Mouse (Mus musculus) intestine, embryonic 16.5 days (tissue): ENCODE measurements around the gene Gdi2. TPM values are rescaled to one million over a fixed set of nuclear protein-coding genes. Genes with fewer than 3 reads are reported as not detected.
"Not testable (repeated sequence)": the region's sequence is repeated elsewhere in the genome, so short reads cannot be mapped to it uniquely, and the experiment has no call there.

Experiments used
- ATAC-seq: fragments of 200-750 bp; cut with Nextera tagmentation; 2 replicates; pipeline ENCODE4 v1.8.0; 2017; ENCODE audit warnings: moderate TSS enrichment, moderate library complexity
- H3K27ac ChIP-seq: fragments of 300-500 bp; sonication (generic); 2 replicates; pipeline ENCODE4 v1.5.1; 2014; ENCODE audit warnings: mild to moderate bottlenecking, low read length
- H3K27me3 ChIP-seq: fragments of 300-500 bp; sonication (generic); replicated peaks from 2 replicates; pipeline ENCODE4 v1.6.1; 2014; ENCODE audit warnings: low read length, control low read depth, mixed read lengths; ENCODE audit not compliant: control insufficient read depth, insufficient read depth
- H3K36me3 ChIP-seq: fragments of 300-500 bp; sonication (generic); 2 replicates; pipeline ENCODE4 v1.6.1; 2014; ENCODE audit warnings: low read length, control low read depth; ENCODE audit not compliant: control insufficient read depth, insufficient read depth
- H3K4me1 ChIP-seq: fragments of 300-500 bp; sonication (generic); 2 replicates; pipeline ENCODE4 v1.6.1; 2014; ENCODE audit warnings: low read length, control low read depth, mixed read lengths; ENCODE audit not compliant: control insufficient read depth, insufficient read depth
- H3K4me2 ChIP-seq: fragments of 300-500 bp; sonication (generic); 2 replicates; pipeline ENCODE4 v1.6.1; 2014; ENCODE audit warnings: low read depth, low read length, control low read depth
- H3K4me3 ChIP-seq: fragments of 300-500 bp; sonication (generic); 2 replicates; pipeline ENCODE4 v1.5.1; 2014; ENCODE audit warnings: mild to moderate bottlenecking, low read length
- H3K9ac ChIP-seq: fragments of 300-500 bp; sonication (generic); 2 replicates; pipeline ENCODE4 v1.6.1; 2014; ENCODE audit warnings: low read depth, low read length
- H3K9me3 ChIP-seq: fragments of 300-500 bp; sonication (generic); 2 replicates; pipeline ENCODE4 v1.6.1; 2016; ENCODE audit warnings: low read length, control low read depth; ENCODE audit not compliant: control insufficient read depth
- WGBS: fragments of 180-500 bp; shearing (Covaris S2); extraction: QIAGEN DNeasy Blood & Tissue Kit; methylation state at CpG from one replicate; pipeline ENCODE4 v1.1.7; 2014; 5-methylcytosine and 5-hydroxymethylcytosine counted together
- polyA plus RNA-seq: library from polyadenylated mRNA; unstranded; fragments of >200 nt; fragmentation: Nextera tagmentation; extraction: Ambion mirVana; gene quantifications from 2 replicates; pipeline ENCODE4 v1.2.1, GENCODE M21; 2015

The Gdi2 gene
- polyA plus RNA-seq, 1 experiment from 2014 or later, result 447 TPM

DNA sequence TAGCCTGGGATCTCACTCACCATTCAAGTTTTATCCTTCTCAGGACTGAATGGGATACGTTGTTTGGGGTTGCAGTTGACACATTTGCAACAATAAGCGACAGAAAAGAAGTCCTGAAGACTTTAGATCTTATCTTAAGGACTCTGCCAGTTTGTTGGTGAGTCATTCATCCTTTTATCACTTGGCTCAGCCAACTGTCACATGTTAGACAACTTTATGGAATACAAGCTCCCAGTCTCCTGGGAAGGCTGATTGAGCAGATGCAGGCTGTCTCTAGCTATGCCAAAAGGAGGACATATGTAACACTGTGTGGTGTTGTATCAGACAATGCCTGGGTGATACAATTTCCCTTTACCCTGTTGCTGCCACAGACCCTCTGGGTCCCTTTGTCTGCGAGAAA is 7.4 kb upstream of the Gdi2 start:
- Histone ChIP-seq H3K9ac (no peak overlapping the region), H3K27me3 (no peaks in the 10 kb centered on the region), H3K4me1 (no peaks in the 10 kb centered on the region), H3K36me3 (no peaks in the 10 kb centered on the region), H3K4me3 (no peak overlapping the region), H3K4me2 (no peak overlapping the region), H3K9me3 (no peaks in the 10 kb centered on the region), H3K27ac (no peak overlapping the region)
- ATAC-seq, result peak; percentile 57
- WGBS, result 51% methylated on average over 3 of the region's 3 CpGs

DNA sequence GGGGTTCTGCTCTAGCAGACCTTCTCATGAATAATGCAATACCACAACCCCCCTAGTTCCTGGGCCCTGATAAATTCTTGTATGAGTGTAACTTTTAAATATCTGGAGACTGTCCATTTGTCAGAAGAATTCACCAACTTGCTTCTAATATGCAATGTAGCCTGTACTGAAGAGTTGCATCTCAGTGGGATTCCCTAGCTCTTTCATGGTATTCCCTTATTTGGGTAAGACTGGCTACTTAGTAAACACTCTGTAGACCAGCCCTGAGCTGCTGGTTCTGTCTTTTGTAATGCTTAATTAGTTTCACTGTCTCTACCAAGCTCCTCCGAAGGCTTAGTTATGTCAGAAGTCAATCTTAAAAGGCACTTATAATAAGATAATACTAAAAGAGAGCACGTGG is 6.7 kb upstream of the Gdi2 start:
- not testable (repeated sequence) for H3K27me3 ChIP-seq, H3K4me3 ChIP-seq, H3K9me3 ChIP-seq, ATAC-seq, H3K4me1 ChIP-seq, H3K9ac ChIP-seq, H3K36me3 ChIP-seq, H3K4me2 ChIP-seq, H3K27ac ChIP-seq
- 75% methylated on average over 2 of the region's 2 CpGs for WGBS

DNA sequence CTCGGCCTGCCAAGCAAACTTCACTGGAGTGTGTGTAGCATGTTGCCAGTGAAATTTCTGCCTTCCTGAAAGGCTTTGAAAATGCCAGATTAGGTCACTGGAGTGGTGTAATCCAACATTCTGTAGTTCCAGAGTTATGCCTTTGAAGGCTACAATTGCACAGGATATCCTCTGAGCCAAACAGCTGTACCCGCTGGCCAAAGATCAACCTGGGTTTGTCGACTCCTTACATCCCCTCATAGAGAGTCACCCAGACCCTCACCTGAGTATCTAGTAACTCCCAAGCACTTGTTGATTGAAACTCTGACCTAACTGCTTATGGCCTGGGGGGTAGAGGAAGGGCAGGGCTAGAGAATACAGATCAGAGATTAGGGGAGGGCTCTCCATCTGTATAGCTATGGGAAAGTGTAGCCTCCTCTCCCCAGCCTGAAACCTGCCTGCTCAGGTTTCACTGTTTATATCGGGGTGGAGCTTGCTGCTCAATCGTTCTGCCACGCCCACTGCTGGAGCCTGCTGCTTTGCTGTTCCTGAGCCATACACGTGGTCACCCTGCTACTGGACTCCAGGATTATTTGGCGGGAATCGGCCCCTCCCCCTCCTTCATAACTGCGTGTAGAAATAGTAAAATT is 6.1 kb upstream of the Gdi2 start:
- Histone ChIP-seq H3K9ac (no peak overlapping the region), H3K27ac (no peak overlapping the region), H3K4me1 (no peaks in the 10 kb centered on the region), H3K4me2 (no peak overlapping the region), H3K27me3 (no peaks in the 10 kb centered on the region), H3K36me3 (no peaks in the 10 kb centered on the region), H3K4me3 (no peak overlapping the region), H3K9me3 (no peaks in the 10 kb centered on the region)
- WGBS, result 56% methylated on average over 10 of the region's 10 CpGs
- ATAC-seq, result peak; percentile 67

DNA sequence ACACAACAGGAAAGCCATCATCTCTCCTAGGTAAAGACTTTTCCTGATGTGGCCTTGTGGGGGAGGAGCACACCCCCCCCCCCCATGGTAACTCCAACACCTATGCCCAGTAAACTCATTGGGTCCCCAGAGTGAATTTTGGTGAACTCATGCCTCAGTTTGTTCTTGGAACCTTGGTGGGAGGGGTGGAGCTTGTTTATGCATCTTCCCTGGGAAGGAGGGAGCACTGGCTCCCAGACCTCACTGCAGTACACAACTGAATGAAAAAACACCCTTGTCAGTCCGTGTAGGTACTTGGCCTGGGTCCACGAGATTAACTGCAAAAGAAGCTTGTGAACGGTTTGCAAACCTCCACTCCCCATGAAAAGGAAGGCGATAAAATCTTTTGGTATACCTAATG is 5.4 kb upstream of the Gdi2 start:
- Histone ChIP-seq H3K27me3 (no peaks in the 10 kb centered on the region), H3K27ac (no peak overlapping the region), H3K4me2 (no peak overlapping the region), H3K4me3 (no peak overlapping the region), H3K36me3 (no peaks in the 10 kb centered on the region), H3K4me1 (peaks cover 2% of the 10 kb centered on the region; the same call in 1 of the 2 replicates), H3K9me3 (no peaks in the 10 kb centered on the region), H3K9ac (no peak overlapping the region)
- no peak for ATAC-seq
- 68% methylated on average over 4 of the region's 4 CpGs for WGBS

DNA sequence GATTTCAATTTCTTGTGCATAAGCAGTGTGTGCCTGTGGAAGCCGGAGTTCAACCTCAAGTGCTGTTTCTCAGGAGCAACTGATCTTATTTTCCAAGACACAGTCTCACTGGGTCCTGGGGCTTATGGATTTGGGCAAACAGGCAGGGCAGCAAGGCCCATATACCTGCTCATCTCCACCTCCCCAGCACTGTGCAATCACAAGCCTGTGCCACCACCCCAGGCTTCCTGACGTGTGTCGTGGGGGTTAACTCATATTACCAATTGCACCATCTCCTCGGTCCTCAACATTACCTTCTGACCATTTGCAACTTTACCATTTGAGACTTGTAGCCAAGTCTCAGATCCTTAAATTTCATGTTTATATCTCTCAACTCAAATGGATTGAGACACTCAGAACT is 3.7 kb upstream of the Gdi2 start:
- Histone ChIP-seq H3K27ac (no peak overlapping the region), H3K4me3 (no peak overlapping the region), H3K9ac (no peak overlapping the region), H3K36me3 (no peaks in the 10 kb centered on the region), H3K9me3 (no peaks in the 10 kb centered on the region), H3K27me3 (no peaks in the 10 kb centered on the region), H3K4me2 (no peak overlapping the region), H3K4me1 (peaks cover 2% of the 10 kb centered on the region; the same call in 1 of the 2 replicates)
- ATAC-seq, result no peak
- WGBS, result 95% methylated on average over 4 of the region's 4 CpGs

DNA sequence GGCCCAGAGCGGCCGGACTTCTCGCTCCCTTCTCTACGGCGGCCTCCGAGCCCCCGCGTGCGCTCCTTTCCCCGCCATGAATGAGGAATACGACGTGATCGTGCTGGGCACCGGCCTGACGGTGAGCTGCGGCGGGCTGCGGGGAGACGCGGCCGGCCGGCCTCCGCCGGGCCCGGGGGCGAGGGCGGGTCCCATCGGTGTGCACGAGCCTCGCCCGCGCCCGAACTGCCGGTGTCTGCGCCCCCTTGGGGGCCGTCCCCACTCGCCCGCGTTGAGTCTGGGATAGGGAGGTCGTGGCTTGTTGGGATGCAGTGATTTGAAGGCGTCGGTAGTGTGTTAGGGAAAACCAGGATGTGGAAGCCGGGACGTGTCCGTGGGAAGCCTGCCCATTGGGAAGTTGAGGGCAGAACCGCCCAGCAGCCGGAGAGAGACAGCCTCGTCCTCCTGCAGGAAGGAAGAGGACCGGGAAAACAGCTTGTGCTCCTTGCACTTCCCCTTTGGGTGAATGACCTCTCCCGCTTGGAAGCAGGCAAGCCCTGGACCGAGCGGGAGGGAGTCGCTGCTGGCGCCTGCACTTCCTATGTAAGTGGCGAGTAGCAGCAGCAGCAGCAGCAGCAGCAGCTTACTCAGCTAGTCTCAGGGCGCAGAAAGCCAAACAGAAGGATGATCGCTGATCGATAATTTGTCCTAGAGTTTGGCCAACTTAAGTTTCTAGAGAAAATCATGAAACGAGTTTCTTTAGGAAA is 533 bp downstream of the Gdi2 start:
- Histone ChIP-seq H3K4me1 (peaks cover 16% of the 10 kb centered on the region), H3K4me2 (peak overlapping the region; percentile 83), H3K36me3 (no peaks in the 10 kb centered on the region), H3K9ac (peak overlapping the region; percentile 99), H3K27me3 (no peaks in the 10 kb centered on the region), H3K4me3 (peak overlapping the region; percentile 79), H3K27ac (peak overlapping the region; percentile 99), H3K9me3 (no peaks in the 10 kb centered on the region)
- peak; percentile 79 for ATAC-seq
- WGBS, result under 1% methylated on average over 57 of the region's 59 CpGs

DNA sequence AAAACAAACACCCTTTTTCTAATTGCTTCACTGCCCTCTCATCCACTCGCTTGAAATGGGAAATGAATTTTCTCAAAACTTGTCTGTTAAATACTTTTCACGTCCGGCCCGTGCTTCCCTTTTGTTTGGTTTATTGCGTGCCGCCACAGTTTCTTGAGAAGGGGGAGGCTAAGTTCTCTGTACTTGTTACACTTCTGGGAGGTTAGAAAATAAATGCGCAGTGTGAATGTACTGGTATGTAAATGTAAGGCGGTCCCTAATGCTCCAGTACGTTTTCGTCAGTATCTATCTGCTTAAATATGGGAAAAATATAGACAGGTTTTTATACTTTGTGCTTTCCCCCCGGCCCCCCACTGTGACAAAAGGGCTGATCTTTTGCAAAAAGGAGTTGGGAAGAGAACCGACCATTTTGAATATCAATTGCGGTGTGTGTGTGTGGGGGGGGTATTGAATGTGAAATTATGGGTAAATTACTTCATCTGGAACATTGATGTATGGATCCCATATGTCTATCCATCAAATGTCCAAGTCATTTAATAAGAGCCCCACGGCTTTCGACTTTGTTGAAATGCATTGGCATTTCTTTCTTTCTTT is 1.2 kb downstream of the Gdi2 start:
- peak overlapping the region; percentile 83 for H3K4me2 ChIP-seq
- peak overlapping the region; percentile 79 for H3K4me3 ChIP-seq
- no peaks in the 10 kb centered on the region for H3K36me3 ChIP-seq
- peaks cover 19% of the 10 kb centered on the region for H3K4me1 ChIP-seq
- ATAC-seq, result no peak
- no peaks in the 10 kb centered on the region for H3K9me3 ChIP-seq
- peak overlapping the region; percentile 99 for H3K9ac ChIP-seq
- 2% methylated on average over 15 of the region's 15 CpGs for WGBS
- H3K27ac ChIP-seq, result peak overlapping the region; percentile 99
- no peaks in the 10 kb centered on the region for H3K27me3 ChIP-seq

DNA sequence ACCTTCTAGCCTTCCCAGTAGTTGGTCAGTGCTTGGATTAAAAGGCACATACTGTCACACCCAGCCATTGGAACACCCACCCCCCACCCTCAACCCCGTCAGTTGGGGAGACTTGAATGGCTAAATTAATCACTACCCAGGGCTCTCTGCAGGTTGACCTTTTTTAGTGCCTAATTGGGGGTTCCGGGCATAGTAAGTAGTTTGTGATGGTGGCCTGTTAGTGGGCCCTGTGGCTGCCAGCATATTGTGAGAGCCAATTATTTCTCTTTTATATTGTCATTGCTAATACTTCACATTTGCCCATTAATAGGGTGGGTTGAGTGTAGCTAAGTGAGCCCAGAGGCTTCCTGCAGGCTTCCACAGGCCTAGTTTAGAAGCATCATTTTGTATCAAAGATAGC is 2.3 kb downstream of the Gdi2 start:
- Histone ChIP-seq H3K9ac (no peak overlapping the region), H3K27ac (no peak overlapping the region)
- no peak for ATAC-seq

DNA sequence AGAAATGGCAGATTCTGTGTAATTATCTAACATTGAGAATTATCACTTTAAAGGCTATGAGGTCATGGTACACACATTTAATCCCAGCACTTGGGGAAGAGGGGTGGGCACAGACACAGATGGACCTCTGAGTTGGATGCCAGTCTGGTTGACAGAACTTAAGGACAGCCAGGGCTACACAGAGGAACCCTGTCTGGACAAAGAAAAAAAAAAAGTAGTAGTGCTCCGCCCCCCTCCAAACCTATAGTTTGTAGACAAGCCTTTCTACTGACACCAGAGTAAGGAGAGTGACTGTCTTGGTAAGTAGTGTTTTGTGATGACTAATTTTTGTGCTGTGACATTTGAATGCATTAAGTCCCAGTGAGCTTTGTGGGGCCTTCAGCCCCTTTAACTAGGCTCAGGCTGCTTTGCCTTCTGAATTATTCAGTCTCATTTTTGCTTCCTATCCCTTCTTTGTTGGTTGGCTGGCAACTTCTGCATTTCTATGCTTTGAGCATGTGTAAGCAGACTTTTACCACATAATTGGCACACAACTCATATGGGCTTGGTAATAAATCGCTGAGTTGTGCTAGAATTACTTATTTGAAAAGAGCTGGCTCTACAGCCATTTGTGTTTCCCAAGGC is 3.4 kb downstream of the Gdi2 start:
- H3K27me3 ChIP-seq, result no peaks in the 10 kb centered on the region
- H3K36me3 ChIP-seq, result no peaks in the 10 kb centered on the region
- H3K27ac ChIP-seq, result no peak overlapping the region; the same call in 1 of the 2 replicates
- H3K4me2 ChIP-seq, result peak overlapping the region; percentile 12; the same call in 1 of the 2 replicates
- no peak overlapping the region; the same call in 1 of the 2 replicates for H3K4me3 ChIP-seq
- H3K4me1 ChIP-seq, result peaks cover 27% of the 10 kb centered on the region
- WGBS, result 80% methylated on average over 2 of the region's 2 CpGs
- no peak overlapping the region for H3K9ac ChIP-seq
- no peaks in the 10 kb centered on the region for H3K9me3 ChIP-seq
- ATAC-seq, result no peak

More for the DNA sequence above, 2.3 kb downstream of the Gdi2 start:
- Histone ChIP-seq H3K9me3 (no peaks in the 10 kb centered on the region), H3K27me3 (no peaks in the 10 kb centered on the region), H3K4me3 (peak overlapping the region; percentile 10; the same call in 1 of the 2 replicates), H3K4me2 (peak overlapping the region; percentile 83), H3K36me3 (no peaks in the 10 kb centered on the region), H3K4me1 (peaks cover 24% of the 10 kb centered on the region)
- 48% methylated on average over 2 of the region's 2 CpGs for WGBS
